Mouse (Mus musculus): ENCODE results near the gene Zfp54. TPM values are rescaled to one million over a fixed set of nuclear protein-coding genes. Genes with fewer than 3 reads are reported as not detected.
"Not testable (repeated sequence)": the region's sequence is repeated elsewhere in the genome, so short reads cannot be mapped to it uniquely, and the experiment has no call there.

Gene Zfp54
- polyA plus RNA-seq (2016; fragmentation: Nextera tagmentation; extraction: Ambion mirVana): 1.8 and 3.1 TPM in 2 replicates

DNA sequence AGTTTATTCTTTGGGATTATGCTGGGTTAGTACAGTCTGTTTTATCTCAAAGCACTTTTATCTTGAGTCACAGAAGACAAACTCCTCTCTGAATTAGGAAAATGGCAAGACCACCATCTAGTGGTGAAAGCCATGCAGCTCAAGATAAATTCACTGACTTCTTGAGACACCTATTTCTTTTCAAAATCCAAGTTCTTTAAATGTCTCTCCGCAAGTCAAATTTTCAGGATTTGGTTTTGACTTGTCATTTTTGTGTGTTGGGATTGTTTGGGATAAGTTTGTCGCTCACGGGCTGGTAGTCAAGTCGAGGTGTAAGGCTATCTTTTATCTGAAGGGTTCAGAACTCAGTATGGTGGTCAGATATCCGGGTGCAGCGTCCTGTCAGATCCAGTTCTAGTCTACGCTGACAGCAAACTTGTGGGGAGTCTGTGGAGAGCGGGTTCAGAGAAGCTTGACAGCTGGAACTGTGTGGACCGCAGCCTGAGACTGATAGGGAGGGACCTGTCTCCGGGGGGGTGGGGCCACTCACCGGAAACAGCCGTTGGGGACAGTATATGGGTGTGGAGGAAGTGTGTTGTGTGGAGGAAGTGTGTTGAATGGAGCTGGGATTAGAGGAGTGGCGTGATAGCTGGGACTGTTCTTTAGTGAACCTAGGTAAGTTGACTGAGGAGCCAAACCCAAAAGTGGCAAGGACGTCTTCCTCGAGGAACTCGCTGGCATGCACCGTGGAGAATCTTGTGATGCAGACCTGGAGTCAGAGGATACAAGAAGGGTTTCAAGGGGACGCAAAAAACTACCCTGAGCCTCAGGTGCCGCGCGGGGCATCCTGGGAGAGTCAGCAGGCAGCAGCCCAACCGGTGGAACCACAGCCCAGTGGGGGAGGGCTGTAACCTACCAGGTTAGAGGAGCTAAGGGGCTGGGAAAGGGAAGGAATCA is at the start of gene Zfp54:
Zfp54 (plus strand) TSS at position 564 of the 936 bp plus-strand sequence.
- Histone ChIP-seq H3K27ac (peak within 1 kb of the TSS; percentile 86), H3K27me3 (replicated peaks) (no peaks in the 10 kb centered on the region), H3K9ac (peak within 1 kb of the TSS; percentile 67), H3K4me3 (peak within 1 kb of the TSS; percentile 67), H3K4me2 (peak within 1 kb of the TSS; percentile 89), H3K36me3 (no peaks in the 10 kb centered on the region), H3K9me3 (replicated peaks) (no peaks in the 10 kb centered on the region), H3K4me1 (peaks cover 18% of the 10 kb centered on the region)
- under 1% methylated on average over 22 of the region's 22 CpGs for WGBS (ENCODE audit: insufficient replicate concordance)
- ATAC-seq: peak; percentile 100

GRCm38 (mm10) chr17:21375311-21375710 is 47.7 kb upstream of the Zfp54 start:
- no peak overlapping the region for H3K4me2 ChIP-seq
- no peak overlapping the region for H3K27ac ChIP-seq
- no peaks in the 10 kb centered on the region for H3K36me3 ChIP-seq
- no peak overlapping the region for H3K4me3 ChIP-seq
- WGBS (ENCODE audit: insufficient replicate concordance): 53% methylated on average over 1 of the region's 1 CpGs
- H3K9ac ChIP-seq: no peak overlapping the region
- no peak for ATAC-seq
- 0 out of 2 replicates have a peak, but pooled peaks cover 2% of the 10 kb centered on the region for H3K4me1 ChIP-seq
- H3K9me3 ChIP-seq (replicated peaks): no peaks in the 10 kb centered on the region
- H3K27me3 ChIP-seq (replicated peaks): no peaks in the 10 kb centered on the region; the same call in 1 of the 2 replicates

DNA sequence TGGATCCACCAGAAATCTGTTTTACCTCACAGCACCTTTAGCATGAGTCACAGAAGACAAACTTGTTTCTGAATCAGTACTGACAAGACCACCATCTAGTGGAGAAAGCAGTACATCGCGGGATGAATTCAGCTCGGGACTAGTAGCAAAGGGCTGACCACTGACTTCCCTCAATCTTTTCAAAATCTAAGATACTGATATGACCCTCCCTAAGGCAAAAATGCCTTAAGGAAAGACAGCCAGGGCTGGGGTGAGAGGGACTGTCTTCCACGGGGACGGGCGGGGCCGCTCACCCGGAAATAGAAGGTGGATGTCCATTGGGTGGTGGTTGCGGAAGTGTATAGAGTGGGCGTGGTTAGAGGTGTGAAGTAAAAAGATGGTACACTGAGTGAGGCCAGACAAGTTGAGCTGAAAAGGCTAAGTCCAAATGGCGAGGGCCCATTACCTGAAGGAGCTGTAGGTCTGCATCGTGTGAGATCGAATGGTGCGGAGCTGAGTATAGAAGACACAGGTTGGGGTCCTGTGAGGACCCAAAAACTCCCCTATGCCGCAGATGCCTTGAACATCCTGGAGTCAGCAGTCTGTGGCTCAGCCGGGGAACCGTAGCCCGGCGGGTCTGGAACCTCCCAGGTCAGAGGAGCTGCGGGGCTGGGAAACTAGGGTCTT is 39.5 kb upstream of the Zfp54 start, which contains the start of gene Zfp677:
Zfp677 (plus strand) TSS at position 358 of the 666 bp plus-strand sequence.
- Histone ChIP-seq H3K4me2 (peak within 1 kb of the TSS; percentile 78), H3K9me3 (replicated peaks) (no peaks in the 10 kb centered on the region), H3K27me3 (replicated peaks) (no peaks in the 10 kb centered on the region), H3K4me3 (peak within 1 kb of the TSS; percentile 58), H3K27ac (no peak within 1 kb of the TSS; the same call in 1 of the 2 replicates), H3K4me1 (peaks cover 11% of the 10 kb centered on the region; the same call in 1 of the 2 replicates), H3K9ac (peak within 1 kb of the TSS; percentile 55), H3K36me3 (no peaks in the 10 kb centered on the region)
- WGBS (ENCODE audit: insufficient replicate concordance): 1% methylated on average over 20 of the region's 20 CpGs
- peak; percentile 100 for ATAC-seq

GRCm38 (mm10) chr17:21384057-21384411 is 39.0 kb upstream of the Zfp54 start:
- H3K27ac ChIP-seq: no peak overlapping the region; the same call in 1 of the 2 replicates

GRCm38 (mm10) chr17:21438806-21439400 is 15.9 kb downstream of the Zfp54 start:
- not testable (repeated sequence) for H3K4me1 ChIP-seq; H3K9ac ChIP-seq; H3K4me2 ChIP-seq; H3K27me3 ChIP-seq (replicated peaks); ATAC-seq; H3K36me3 ChIP-seq; H3K9me3 ChIP-seq (replicated peaks); H3K27ac ChIP-seq; H3K4me3 ChIP-seq
- WGBS (ENCODE audit: insufficient replicate concordance): 69% methylated on average over 9 of the region's 9 CpGs

More at GRCm38 (mm10) chr17:21384057-21384411, 39.0 kb upstream of the Zfp54 start:
- Histone ChIP-seq H3K27me3 (replicated peaks) (no peaks in the 10 kb centered on the region), H3K4me1 (peaks cover 11% of the 10 kb centered on the region; the same call in 1 of the 2 replicates), H3K9ac (peak overlapping the region; percentile 55), H3K36me3 (no peaks in the 10 kb centered on the region), H3K9me3 (replicated peaks) (no peaks in the 10 kb centered on the region), H3K4me3 (peak overlapping the region; percentile 58), H3K4me2 (peak overlapping the region; percentile 78)
- ATAC-seq: peak; percentile 57
- WGBS (ENCODE audit: insufficient replicate concordance): 12% methylated on average over 8 of the region's 8 CpGs

- Histone ChIP-seq H3K4me2 (peak overlapping the region; percentile 80), H3K4me1 (peaks cover 10% of the 10 kb centered on the region), H3K9ac (peak overlapping the region; percentile 72), H3K9me3 (replicated peaks) (no peaks in the 10 kb centered on the region), H3K27ac (peak overlapping the region; percentile 87), H3K4me3 (peak overlapping the region; percentile 78), H3K27me3 (replicated peaks) (no peaks in the 10 kb centered on the region), H3K36me3 (peaks cover 8% of the 10 kb centered on the region)
- peak; percentile 72 for ATAC-seq
- 2% methylated on average over 3 of the region's 3 CpGs for WGBS (ENCODE audit: insufficient replicate concordance)
Measured at GRCm38 (mm10) chr17:21449669-21450068, 26.6 kb downstream of the Zfp54 start.

DNA sequence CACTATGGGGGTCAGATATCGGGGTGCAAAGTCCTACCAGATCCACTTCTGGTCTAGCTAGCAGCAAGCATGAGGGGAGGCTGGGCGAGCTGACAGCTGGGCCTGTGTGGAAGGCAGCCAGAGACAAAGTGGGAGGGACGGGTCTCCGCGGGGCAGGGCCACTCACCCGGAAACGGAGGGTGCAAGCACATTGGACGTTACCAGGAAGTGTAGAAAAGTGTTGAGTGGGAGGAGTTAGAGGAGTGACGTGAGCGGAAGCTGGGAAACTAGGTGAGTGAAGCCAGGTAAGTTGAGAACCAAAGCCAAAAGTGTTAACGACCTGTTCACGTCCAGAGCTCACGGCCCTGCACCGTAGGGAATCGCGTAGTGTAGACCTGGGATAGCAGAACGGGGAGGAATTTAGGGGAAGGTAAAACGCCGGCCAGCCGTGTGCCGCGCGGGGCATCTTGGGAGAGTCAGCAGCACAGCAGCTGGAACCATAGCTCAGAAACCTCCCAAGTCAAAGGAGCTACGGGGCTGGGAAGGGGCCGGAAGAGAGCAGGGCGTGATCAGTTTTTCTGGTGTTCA is 27.2 kb downstream of the Zfp54 start, which contains the start of gene Zfp51:
Zfp51 (plus strand) TSS at position 237 of the 567 bp plus-strand sequence.
- peaks cover 10% of the 10 kb centered on the region for H3K4me1 ChIP-seq
- H3K4me2 ChIP-seq: peak within 1 kb of the TSS; percentile 80
- peak within 1 kb of the TSS; percentile 72 for H3K9ac ChIP-seq
- H3K4me3 ChIP-seq: peak within 1 kb of the TSS; percentile 78
- peak within 1 kb of the TSS; percentile 87 for H3K27ac ChIP-seq
- WGBS (ENCODE audit: insufficient replicate concordance): under 1% methylated on average over 26 of the region's 26 CpGs
- peak; percentile 100 for ATAC-seq
- H3K36me3 ChIP-seq: peaks cover 11% of the 10 kb centered on the region
- H3K27me3 ChIP-seq (replicated peaks): no peaks in the 10 kb centered on the region
- H3K9me3 ChIP-seq (replicated peaks): no peaks in the 10 kb centered on the region

DNA sequence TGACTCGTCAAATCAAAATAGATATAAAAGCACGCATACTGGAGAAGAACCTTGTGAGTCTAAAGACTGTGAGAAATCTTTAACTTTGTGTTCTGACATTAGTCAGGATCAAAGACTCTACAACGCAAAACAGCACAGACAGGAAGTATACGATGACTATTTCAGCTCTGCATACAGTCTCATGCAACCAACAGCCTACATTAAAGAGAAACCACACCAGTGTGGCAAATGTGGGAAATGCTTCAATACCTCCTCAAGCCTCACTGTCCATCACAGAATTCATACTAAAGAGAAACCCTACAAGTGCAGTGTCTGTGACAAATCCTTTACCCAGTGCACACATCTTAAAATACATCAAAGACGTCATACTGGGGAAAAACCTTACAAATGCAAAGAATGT is 40.5 kb downstream of the Zfp54 start:
- 84% methylated on average over 5 of the region's 5 CpGs for WGBS (ENCODE audit: insufficient replicate concordance)
- Histone ChIP-seq H3K9me3 (replicated peaks) (no peaks in the 10 kb centered on the region), H3K36me3 (peaks cover 52% of the 10 kb centered on the region), H3K27me3 (replicated peaks) (no peaks in the 10 kb centered on the region), H3K4me1 (no peaks in the 10 kb centered on the region), H3K4me2 (no peak overlapping the region), H3K27ac (no peak overlapping the region), H3K9ac (no peak overlapping the region), H3K4me3 (no peak overlapping the region)
- no peak for ATAC-seq

GRCm38 (mm10) chr17:21472032-21472652 is 49.1 kb downstream of the Zfp54 start:
- H3K27me3 ChIP-seq (replicated peaks): no peaks in the 10 kb centered on the region
- H3K9me3 ChIP-seq (replicated peaks): no peaks in the 10 kb centered on the region
- no peak overlapping the region for H3K9ac ChIP-seq
- peaks cover 30% of the 10 kb centered on the region for H3K4me1 ChIP-seq
- peak; percentile 14; the same call in 1 of the 2 replicates for ATAC-seq
- no peak overlapping the region for H3K4me3 ChIP-seq
- 24% methylated on average over 3 of the region's 3 CpGs for WGBS (ENCODE audit: insufficient replicate concordance)
- H3K36me3 ChIP-seq: no peaks in the 10 kb centered on the region
- peak overlapping the region; percentile 53; the same call in 1 of the 2 replicates for H3K4me2 ChIP-seq
- no peak overlapping the region for H3K27ac ChIP-seq

GRCm38 (mm10) chr17:21472653-21473307 is 49.8 kb downstream of the Zfp54 start:
- Histone ChIP-seq H3K4me3 (no peak overlapping the region), H3K27me3 (replicated peaks) (no peaks in the 10 kb centered on the region), H3K4me1 (peaks cover 30% of the 10 kb centered on the region), H3K27ac (peak overlapping the region; percentile 46; the same call in 1 of the 2 replicates), H3K9ac (peak overlapping the region; percentile 36; the same call in 1 of the 2 replicates), H3K9me3 (replicated peaks) (no peaks in the 10 kb centered on the region), H3K36me3 (no peaks in the 10 kb centered on the region), H3K4me2 (peak overlapping the region; percentile 53)
- 21% methylated on average over 2 of the region's 2 CpGs for WGBS (ENCODE audit: insufficient replicate concordance)
- ATAC-seq: peak; percentile 89
